Mouse (Mus musculus): ENCODE results near the gene Gm14325.
"Not testable (repeated sequence)": the region's sequence is repeated elsewhere in the genome, so short reads cannot be mapped to it uniquely, and the experiment has no call there.

DNA sequence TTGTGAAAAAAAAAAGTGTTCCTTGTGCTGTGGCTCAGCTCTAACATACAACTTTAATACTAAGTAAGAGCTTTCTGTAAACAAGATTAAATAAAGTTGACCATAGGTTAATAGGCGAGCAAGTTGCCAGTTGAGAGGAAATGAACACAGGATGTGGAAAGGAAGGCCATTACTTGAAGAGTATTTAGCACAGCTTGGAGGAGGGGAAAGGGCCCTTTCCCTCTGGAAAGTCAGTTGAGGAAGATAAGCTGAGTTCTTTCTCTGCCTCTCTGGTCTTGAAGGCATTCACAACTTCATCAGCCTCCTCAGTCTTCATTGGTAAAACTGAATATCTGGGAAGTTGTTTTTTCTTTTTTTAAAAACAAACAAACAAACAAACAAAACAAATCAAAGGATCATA, 52.8 kb downstream of the Gm14325 start:
- not testable (repeated sequence) for TF ChIP-seq CTCF (IDR thresholded peaks at IDR 0.05; ENCODE audit: low read depth, low read length); POLR2A (IDR thresholded peaks at IDR 0.05; ENCODE audit: extremely low read depth, insufficient read depth, low read length)
